ENCODE assay signal across 15 mouse cellular contexts in the genomic region with DNA sequence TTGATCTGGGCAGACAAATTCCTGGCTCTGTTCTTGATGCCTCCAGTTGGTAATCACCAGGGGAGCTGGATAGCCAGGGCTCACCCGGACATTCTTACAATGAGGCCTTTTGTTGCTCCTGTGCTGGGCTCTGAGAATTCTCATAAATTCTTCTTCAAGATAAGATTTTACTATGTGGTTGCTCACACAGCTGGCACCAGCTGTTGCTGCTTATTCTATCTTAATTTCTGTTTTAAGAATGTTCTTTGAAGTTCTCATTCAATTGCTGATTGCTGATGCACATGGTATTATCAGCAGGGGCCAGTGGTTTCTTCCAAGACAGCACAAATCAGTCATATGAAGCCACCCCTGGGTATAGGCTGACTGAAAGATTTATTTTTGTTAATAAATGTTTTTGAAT. TPM values are rescaled to one million over a fixed set of nuclear protein-coding genes. Genes with fewer than 3 reads are reported as not detected.
DNase-seq lines count a peak whose midpoint lies in the region; ATAC-seq lines count a peak whose summit lies in the region.
"Had no signal": no experiment of that assay in that cellular context is flagged by ENCODE, and none has a peak within 500 bp of the region (broad histone marks: within the 10 kb centered on the region; RNA-seq: fewer than 3 reads in every experiment).

No protein-coding gene starts in this region.

- no peaks in the 10 kb centered on the region for H3K9me3 ChIP-seq in limb, embryonic 13.5 days
- no peaks in the 10 kb centered on the region for H3K9me3 ChIP-seq in limb, embryonic 10.5 days (replicated peaks)
- no peaks in the 10 kb centered on the region for H3K9me3 ChIP-seq in kidney, embryonic 16.5 days (ENCODE audit: low read length)
- no peaks in the 10 kb centered on the region for H3K9me3 ChIP-seq in forebrain, embryonic 11.5 days (ENCODE audit: control insufficient read depth, low read length)
- H3K9me3 ChIP-seq: hindbrain, embryonic 12.5 days had no signal

- no peak for DNase-seq in limb, embryonic 10.5 days (ENCODE audit: low spot score)
- DNase-seq in fibroblast of lung, adult 2 months (ENCODE audit: low read depth), result peak; percentile 35
- DNase-seq in lung, postnatal 36 days, result peak; percentile 46
- DNase-seq in forebrain, embryonic 11.5 days (ENCODE audit: low spot score), result no peak
- no peak for DNase-seq in adrenal gland, adult (ENCODE audit: inconsistent age in 2 of 2, low spot score in 1 of 2)
- no peak for DNase-seq in gastrocnemius, adult 18-20 months (ENCODE audit: low spot score)
- DNase-seq: cerebellum, adult 8-10 months; gastrocnemius, postnatal 10 days; liver, postnatal 0 days; thymus, adult 18-20 months had no signal

- WGBS in limb, embryonic 13.5 days, result 36% methylated on average over 1 of the region's 1 CpGs
- WGBS in limb, embryonic 10.5 days, result 74% methylated on average over 1 of the region's 1 CpGs
- 19% methylated on average over 1 of the region's 1 CpGs for WGBS in kidney, embryonic 16.5 days
- 68% methylated on average over 1 of the region's 1 CpGs for WGBS in forebrain, embryonic 11.5 days

- no peak overlapping the region for H3K9ac ChIP-seq in limb, embryonic 13.5 days
- no peak overlapping the region for H3K9ac ChIP-seq in kidney, embryonic 16.5 days (replicated peaks; ENCODE audit: low read length)
- no peak overlapping the region for H3K9ac ChIP-seq in forebrain, embryonic 11.5 days (ENCODE audit: low read length)
- H3K9ac ChIP-seq: hindbrain, embryonic 12.5 days; liver, postnatal 0 days had no signal

- H3K27ac ChIP-seq in limb, embryonic 13.5 days, result no peak overlapping the region
- no peak overlapping the region for H3K27ac ChIP-seq in limb, embryonic 10.5 days
- peak overlapping the region; percentile 17; the same call in 1 of the 2 replicates for H3K27ac ChIP-seq in kidney, embryonic 16.5 days (ENCODE audit: low read length)
- H3K27ac ChIP-seq in forebrain, embryonic 11.5 days (ENCODE audit: low read depth, low read length), result no peak overlapping the region
- H3K27ac ChIP-seq: hindbrain, embryonic 12.5 days had no signal

- H3K4me2 ChIP-seq in limb, embryonic 13.5 days (replicated peaks), result no peak overlapping the region
- H3K4me2 ChIP-seq in kidney, embryonic 16.5 days (replicated peaks; ENCODE audit: low read depth, low read length), result no peak overlapping the region
- no peak overlapping the region for H3K4me2 ChIP-seq in forebrain, embryonic 11.5 days (ENCODE audit: low read depth, low read length, severe bottlenecking)
- H3K4me2 ChIP-seq: hindbrain, embryonic 12.5 days had no signal

- H3K27me3 ChIP-seq in limb, embryonic 13.5 days, result no peaks in the 10 kb centered on the region
- H3K27me3 ChIP-seq in limb, embryonic 10.5 days (ENCODE audit: low read depth, poor library complexity, severe bottlenecking), result no peaks in the 10 kb centered on the region
- no peaks in the 10 kb centered on the region for H3K27me3 ChIP-seq in kidney, embryonic 16.5 days (ENCODE audit: insufficient read depth, low read length)
- no peaks in the 10 kb centered on the region for H3K27me3 ChIP-seq in forebrain, embryonic 11.5 days (ENCODE audit: control insufficient read depth, insufficient read depth, low read length)
- H3K27me3 ChIP-seq: hindbrain, embryonic 12.5 days had no signal

- no peak overlapping the region for H3K4me3 ChIP-seq in limb, embryonic 13.5 days
- no peak overlapping the region for H3K4me3 ChIP-seq in limb, embryonic 10.5 days
- no peak overlapping the region for H3K4me3 ChIP-seq in kidney, embryonic 16.5 days (ENCODE audit: low read length)
- no peak overlapping the region for H3K4me3 ChIP-seq in forebrain, embryonic 11.5 days (ENCODE audit: low read depth, low read length)
- H3K4me3 ChIP-seq: hindbrain, embryonic 12.5 days had no signal

- H3K4me1 ChIP-seq in limb, embryonic 13.5 days, result no peaks in the 10 kb centered on the region
- H3K4me1 ChIP-seq in limb, embryonic 10.5 days, result no peaks in the 10 kb centered on the region
- H3K4me1 ChIP-seq in kidney, embryonic 16.5 days (ENCODE audit: insufficient read depth, low read length), result peaks cover 6% of the 10 kb centered on the region; the same call in 1 of the 2 replicates
- H3K4me1 ChIP-seq in forebrain, embryonic 11.5 days (replicated peaks; ENCODE audit: control insufficient read depth, insufficient read depth, low read length), result no peaks in the 10 kb centered on the region
- H3K4me1 ChIP-seq: hindbrain, embryonic 12.5 days had no signal

- ATAC-seq in limb, embryonic 13.5 days (ENCODE audit: low FRiP score, low read depth), result peak; percentile 60
- peak; percentile 76; the same call in 1 of the 2 replicates for ATAC-seq in kidney, embryonic 16.5 days (ENCODE audit: low FRiP score, low TSS enrichment)
- ATAC-seq in forebrain, embryonic 11.5 days (replicated peaks; ENCODE audit: low FRiP score), result no peak
- ATAC-seq: liver, postnatal 0 days had no signal

- H3K36me3 ChIP-seq in limb, embryonic 13.5 days, result no peaks in the 10 kb centered on the region
- H3K36me3 ChIP-seq in limb, embryonic 10.5 days, result no peaks in the 10 kb centered on the region
- H3K36me3 ChIP-seq in kidney, embryonic 16.5 days (ENCODE audit: insufficient read depth, low read length), result no peaks in the 10 kb centered on the region
- no peaks in the 10 kb centered on the region for H3K36me3 ChIP-seq in forebrain, embryonic 11.5 days (ENCODE audit: control insufficient read depth, insufficient read depth, low read length)
- H3K36me3 ChIP-seq: hindbrain, embryonic 12.5 days had no signal

RNA-seq across cellular contexts. Expression of gene Car1, which starts 21.0 kb away (rescaled TPM):
- polyA plus RNA-seq in limb, embryonic 13.5 days (2015; fragmentation: Nextera tagmentation; extraction: Ambion mirVana), result 0.59 and 0.67 TPM in 2 replicates
- not detected in 2 replicates for polyA plus RNA-seq in limb, embryonic 10.5 days (2016; fragmentation: Nextera tagmentation; extraction: Ambion mirVana)
- 0.22 TPM in 1 of 2 replicates, not detected in the other for polyA plus RNA-seq in kidney, embryonic 16.5 days (2015; fragmentation: Nextera tagmentation; extraction: Ambion mirVana)
- polyA plus RNA-seq in forebrain, embryonic 11.5 days (2014; fragmentation: Nextera tagmentation; extraction: Ambion mirVana), result 0.20 TPM in 1 of 2 replicates, not detected in the other
- under 1 TPM; 0.31 to 0.71 TPM for total RNA-seq in gastrocnemius, adult 18-20 months (2021)
- total RNA-seq: layer of hippocampus, adult 8-10 months; left cerebral cortex, postnatal 25 days had no signal

Comparison
In these comparisons a context has a peak if more than half of its experiments do, and no peak if none do; other contexts are left out.
1. DNase-seq: peak in fibroblast of lung, adult 2 months (single experiment) and lung, postnatal 36 days (single experiment); none in limb, embryonic 10.5 days (single experiment), forebrain, embryonic 11.5 days (single experiment), adrenal gland, adult (0 of 2) and gastrocnemius, adult 18-20 months (single experiment).